Mouse (Mus musculus) spleen, postnatal 14 days (tissue): Measurements from ENCODE around the gene Laptm4a.
"Not testable (repeated sequence)": the region's sequence is repeated elsewhere in the genome, so short reads cannot be mapped to it uniquely, and the experiment has no call there.

Experiments used
- DNase-seq, 2 experiments: peaks; one replicate each; pipeline ENCODE4 v3.0.0; 2021 to 2022; ENCODE audit warnings: low spot score in 2 of 2

The Laptm4a gene

DNA sequence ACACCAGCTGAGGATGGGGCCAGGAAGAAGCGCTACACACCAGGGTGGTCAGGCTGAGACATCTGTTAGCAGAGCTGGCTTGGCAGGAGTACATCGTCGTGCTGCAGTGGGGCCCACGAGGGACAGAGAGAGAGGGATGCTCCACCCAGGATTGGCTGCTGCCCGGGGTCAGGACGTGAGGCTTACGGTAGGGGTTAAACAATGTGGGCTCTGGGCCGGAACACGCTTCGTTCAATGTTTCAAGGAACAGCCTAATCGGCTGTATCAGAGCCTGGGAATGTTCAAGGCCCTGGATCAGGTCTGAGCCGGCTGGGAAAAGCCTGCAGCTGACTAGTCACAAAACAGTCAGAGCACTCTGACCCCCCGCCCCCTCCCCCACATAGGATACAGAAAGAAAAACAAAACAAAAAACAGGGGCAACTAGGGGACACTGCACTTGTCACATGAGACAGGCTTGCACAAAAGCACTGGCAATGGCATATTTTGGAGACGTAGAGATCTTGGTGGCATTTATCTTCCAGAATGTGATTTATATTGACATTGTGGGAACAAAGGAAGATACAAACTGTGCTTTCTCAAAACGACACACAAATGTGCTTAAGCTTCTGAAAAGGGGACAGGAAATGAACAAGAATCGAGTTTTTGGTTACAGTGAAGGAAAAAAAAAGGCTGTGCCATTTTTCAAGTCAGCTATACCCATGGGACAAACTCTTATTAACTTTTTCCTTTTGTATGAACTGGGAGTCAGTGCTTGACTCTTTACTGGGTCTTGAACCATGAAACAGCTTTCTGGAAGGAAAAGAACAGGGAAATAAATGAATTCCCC lies 8.4 kb upstream of the Laptm4a start:
- no peak for DNase-seq

DNA sequence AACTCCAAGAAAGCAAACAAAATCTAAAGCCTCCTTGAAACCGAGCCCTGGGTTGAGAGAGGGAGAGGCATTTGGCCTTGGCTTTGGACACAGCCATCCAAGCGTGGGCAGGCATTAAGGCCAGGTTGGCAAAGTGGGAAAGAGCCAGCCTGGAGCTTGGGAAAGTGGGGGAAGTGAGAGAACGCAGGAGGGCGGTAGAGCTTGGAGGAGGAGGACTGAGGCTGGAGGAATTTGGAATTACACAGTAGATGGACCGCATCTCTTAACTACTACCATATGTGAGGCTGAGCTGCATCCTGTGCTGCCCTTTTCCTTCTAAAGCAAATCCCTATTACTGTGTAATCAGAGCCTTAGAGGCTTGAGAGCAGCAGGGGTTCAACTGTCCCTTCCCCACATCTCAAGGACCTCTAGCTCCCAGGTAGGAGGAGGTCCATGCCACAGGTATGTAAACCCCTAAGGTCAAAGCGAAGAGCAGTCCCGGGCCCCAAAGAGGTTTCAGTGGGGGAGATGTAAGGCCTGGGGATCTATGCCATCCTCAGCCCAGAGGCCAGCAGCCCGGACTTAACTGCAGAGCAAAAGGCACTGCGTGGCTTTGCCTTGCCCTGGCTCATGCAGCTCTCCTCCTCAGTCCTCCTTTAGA lies 7.6 kb upstream of the Laptm4a start:
- no peak for DNase-seq

DNA sequence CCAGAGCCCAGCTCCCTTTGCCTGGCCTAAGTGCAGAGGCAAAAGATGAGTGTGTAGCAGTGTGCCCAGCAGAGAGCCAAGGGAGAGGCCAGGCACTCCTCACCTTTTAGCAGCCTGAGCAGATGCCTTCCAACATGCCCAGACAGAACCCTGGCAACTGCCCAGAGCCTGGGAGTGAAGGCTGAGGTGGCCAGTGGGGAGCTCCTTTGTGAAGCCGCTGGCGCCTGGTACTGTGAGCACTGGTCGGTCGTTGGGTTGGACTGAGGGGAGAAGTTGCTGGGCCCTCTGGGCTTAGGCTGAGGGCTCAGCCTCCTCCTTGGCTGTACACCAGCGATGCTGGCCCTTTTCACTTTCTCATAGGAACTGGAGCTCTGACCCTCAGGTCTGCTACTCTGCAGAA lies 5.1 kb upstream of the Laptm4a start:
- no peak for DNase-seq

DNA sequence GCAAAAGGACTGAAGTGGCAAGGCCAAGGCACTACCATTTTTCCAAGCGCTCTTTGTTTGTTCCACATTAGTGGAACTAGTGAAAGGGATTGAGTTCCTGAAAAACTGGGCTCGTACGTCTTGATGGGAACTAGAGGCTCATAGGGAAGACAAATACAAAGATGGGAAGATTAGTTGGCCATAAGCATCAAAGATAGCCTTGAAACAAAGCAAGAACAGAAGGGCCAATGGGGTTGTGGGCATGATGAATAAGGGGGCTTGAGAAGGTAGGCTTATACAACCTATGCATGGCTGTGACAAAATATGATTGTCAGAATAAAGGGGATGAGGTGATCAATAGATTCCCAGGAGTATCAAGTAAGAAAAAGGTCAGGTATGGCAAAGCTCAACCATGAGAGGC lies 2.2 kb upstream of the Laptm4a start:
- DNase-seq = no peak

DNA sequence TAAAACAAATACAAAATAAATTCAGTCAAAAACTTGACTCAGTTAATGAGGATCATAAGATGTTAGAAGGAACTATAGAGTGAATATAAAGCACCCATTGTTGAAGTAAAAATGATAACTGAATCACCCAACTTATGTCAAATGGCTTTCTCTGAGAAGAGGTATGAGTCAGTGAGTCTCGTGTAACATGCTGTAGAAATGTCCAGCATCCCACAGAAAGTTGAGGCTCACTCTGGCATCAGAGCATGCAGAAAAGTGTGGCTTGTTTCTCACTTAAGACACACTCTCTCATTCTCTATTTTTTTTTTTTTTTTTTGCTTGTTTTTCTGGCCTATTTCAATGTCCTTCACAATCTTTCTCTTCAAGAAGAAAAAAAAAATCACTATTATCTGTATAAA lies 469 bp upstream of the Laptm4a start:
- DNase-seq = no peak

DNA sequence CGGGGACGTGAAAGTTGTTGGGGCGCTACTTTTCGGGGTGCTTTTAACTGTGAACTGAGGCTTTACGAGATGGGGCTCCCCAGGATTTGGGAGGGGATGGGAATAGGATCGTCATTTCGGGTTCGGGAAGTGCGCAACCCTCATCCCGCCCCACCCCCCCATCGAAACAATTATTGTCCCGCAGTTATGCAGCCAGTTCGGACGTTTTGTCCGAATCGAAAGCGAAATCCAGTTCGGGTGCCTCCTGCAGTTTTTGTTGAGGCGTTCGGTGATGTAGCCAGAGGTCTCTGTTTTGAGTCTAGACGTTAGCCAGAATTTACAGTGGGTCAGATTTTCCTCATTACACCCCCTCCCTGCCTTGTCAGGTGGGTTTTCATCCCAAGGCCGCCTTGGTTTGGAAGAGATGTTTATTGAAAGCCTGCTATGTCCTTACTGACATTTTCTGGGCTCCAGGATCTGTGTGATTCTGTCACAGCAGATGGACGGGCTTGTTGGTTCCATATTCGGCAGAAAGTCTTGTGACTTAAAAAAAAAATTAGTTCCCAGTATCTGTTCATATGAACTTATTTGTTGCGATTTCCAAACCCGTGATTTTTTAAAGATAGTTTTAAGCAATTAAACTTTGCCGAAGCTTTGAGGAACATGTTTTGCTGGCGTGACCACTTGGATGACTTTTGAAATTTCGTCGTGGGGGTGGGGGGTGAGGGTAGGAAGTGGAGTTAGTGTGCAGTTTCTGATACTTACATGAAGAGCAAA lies 1.1 kb downstream of the Laptm4a start:
- DNase-seq = no peak

DNA sequence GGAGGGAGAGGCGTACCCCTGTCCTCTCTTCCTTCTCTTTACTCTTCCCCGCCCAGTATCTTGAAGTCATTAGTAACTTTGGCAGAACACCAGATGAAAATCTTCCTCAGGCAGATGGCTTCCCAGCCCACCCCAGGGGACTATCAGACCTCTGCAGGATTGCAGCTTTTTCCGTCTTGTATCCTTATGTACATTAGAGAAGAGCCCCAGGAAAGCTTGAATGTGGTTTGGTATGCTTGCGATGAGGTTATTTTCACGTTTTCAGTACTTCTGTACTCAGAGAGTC lies 1.6 kb downstream of the Laptm4a start:
- peak in 1 of 2 experiments; percentile 19 for DNase-seq

DNA sequence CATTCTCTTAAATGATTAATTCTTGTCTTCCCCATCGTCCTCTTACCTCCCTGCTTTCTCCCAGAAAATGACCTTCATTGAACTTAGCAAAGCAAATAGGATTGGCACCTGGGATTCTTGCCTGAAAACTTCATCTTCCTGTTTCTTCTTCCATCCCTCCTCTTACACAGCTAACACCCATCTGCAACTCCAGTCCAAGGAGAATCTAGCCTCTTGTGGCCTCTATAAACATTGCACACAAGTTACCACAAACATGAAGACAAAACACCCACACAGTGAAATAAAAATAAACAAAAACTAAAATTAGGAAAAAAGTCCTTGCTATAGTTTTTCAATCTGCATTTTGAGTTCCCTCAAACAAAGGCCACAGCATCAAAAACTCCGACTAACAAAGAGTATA lies 2.1 kb downstream of the Laptm4a start:
- no peak for DNase-seq

DNA sequence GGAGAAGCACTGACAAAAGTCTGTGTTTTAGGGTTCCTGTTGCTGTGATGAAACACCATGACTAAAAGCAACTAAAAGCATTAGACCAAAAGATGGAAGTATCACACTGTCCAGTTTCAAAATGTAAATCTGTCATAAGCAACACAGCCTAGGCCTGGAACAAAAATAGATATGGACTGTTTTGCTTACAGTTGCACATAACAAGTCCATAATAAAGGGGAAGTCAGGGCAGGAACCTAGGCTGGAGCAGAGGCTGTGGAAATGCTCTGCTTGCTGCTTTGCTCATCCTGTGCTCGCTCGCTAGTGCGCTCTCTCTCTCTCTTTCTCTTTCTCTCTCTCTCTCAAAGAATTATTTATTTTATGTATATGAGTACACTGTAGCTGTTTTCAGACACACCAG lies 6.2 kb downstream of the Laptm4a start:
- no peak for DNase-seq

DNA sequence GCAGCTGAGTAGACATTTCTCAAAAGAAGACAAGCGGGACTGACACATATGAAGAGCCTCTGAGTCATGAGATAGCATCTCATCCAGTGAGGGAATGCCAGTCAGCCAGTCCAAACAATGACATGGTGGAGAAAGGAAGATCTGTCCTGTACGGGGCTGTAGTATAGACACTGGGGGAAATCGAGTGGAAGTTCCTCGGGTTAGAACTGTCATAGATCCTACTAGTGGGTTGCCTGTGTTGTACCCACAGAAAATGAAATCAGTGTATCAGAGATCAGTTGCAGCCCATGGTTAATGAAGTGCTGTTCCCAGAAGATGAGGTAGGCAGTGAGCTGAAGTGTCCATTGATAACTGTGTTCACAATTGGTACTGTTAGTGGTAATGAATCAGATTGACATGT lies 7.3 kb downstream of the Laptm4a start:
- DNase-seq = no peak

DNA sequence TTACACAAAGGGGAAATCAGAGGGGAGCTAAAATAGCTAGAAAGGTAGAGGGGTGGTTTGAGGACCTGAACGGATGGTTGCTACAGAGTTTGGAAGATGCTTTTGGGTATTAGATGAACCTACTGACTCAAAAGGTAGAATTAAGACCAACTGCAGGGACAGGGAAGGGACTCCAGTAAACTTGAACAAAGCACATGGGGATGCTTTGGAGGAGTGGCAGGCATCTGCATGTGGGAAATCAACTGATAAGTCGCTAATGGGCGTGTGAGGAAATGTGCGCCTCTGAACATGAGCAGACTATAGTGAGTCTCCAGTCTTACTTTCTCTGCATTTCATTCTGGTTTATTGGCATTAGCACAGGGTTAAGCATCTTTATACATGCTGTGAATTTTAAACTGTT lies 9.6 kb downstream of the Laptm4a start:
- DNase-seq = no peak

DNA sequence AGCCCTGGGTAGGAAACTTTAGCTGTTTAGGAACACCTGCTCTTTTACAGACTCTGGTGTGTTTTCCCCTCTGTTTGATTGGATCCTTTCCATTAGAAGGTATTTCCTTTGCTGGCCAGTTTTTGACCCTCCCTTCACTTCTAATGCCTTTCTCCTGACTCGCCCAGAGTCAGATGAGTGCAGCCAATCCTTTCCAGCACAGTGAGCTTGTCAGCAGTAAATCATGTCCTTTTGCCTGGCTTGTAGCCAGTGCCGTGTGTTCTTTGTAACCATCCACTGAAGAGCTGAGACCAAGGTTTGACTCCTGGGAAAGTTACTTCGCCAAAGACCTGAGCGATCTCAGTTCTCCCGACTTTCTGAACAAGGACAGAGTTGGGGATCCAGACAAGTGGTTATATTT lies 13.9 kb downstream of the Laptm4a start:
- no peak for DNase-seq

DNA sequence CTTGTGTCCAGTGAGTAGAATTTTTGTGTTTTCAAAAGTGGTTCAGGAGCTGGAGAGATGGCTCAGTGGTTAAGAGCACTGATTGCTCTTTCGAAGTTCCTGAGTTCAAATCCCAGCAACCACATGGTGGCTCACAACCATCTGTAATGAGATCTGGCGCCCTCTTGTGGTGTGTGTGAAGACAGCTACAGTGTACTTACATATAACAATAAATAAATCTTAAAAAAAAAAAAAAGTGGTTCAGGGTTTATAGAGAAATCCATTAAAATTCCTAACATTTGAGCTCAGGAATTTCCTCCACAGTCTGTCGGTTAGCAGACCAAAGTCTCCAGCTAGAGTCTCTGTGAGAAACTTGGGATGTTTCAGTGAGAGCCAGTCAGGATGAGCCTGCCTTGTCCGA lies 14.7 kb downstream of the Laptm4a start:
- DNase-seq = not testable (repeated sequence)

DNA sequence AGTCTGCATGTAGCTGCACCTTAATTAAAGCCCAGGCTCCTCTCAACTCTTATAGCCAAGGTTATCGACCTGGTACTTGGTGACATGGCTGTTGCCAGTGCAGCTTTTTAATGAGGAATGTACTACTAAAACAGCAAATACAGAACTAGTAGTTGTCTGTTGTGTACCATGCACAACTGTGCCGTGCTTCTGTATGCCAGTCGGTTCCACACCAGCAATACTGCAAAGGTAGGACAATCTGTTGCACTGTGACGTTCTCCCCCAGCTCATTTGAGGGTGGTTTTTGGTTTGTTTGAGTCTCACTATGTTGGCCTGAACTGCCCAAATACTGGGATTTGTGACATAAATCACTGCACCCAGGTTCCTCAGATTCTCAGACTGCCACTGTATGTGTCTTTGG lies 18.0 kb downstream of the Laptm4a start:
- no peak for DNase-seq

DNA sequence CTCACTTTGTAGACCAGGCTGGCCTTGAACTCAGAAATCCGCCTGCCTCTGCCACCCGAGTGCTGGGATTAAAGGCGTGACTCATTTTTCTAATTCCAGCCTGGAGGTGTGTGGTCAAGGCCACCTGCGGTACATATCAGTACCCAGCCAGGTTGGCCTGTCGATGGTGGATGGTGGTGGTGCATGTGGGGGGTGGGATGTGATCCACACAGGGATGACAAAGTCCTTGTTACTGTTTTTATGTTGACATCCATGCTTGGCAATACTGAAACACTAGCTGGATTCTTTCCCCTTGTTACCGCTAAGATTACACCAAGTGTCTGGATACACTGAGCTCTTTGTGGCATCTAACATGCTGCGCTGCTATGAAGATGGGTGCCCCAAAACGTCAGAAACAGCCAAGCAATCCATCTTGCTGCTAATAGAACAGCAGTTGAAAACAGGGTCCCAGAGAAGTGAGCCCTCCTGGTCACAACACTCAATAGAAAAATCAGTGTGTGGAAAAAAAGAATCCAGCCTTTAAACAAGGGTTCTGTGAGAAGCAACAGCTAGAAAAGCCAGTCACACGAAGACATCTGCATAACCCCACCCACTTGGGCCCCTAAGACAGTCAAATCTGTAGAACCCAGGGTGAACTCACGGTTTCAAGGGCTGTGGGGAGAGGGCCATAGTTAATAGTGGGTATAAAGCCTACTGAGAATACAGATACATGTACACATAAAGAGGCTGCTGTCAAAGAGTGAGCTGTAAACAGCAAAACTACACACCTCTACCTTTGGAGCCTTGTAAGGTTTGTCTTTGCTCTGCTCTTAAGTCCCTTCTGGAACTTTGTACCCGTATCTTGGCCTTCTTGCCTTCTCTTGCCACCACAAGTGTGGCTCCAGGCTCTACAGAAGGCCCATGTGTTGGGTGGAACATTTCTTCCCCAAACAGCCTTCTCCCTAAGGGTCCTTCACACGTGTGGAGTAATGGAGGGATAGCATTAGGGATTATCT lies 18.8 kb downstream of the Laptm4a start:
- DNase-seq = no peak

DNA sequence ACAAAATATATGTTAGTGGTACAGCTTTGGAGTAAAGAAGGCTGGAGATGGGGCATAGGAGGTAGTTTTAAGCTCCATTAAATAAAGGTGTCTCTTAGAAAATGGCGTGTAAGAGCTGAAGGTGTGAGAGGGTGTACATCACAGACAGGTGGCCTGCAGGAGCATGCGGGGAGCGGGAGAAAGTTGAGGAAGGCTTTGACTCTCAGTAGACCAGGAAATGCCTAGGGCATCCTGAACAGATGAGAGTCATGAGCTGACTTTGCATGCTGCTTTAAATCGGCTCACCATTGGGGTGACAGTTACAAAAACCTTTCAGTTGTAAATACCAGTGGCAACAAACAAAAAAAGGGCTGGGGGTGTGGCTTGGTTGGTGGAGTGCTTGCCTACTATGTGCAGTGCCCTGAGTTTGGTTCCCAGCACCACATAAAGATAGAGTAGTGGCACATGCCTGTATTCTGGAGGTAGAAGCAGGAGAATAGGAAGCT lies 19.7 kb downstream of the Laptm4a start:
- no peak for DNase-seq

DNA sequence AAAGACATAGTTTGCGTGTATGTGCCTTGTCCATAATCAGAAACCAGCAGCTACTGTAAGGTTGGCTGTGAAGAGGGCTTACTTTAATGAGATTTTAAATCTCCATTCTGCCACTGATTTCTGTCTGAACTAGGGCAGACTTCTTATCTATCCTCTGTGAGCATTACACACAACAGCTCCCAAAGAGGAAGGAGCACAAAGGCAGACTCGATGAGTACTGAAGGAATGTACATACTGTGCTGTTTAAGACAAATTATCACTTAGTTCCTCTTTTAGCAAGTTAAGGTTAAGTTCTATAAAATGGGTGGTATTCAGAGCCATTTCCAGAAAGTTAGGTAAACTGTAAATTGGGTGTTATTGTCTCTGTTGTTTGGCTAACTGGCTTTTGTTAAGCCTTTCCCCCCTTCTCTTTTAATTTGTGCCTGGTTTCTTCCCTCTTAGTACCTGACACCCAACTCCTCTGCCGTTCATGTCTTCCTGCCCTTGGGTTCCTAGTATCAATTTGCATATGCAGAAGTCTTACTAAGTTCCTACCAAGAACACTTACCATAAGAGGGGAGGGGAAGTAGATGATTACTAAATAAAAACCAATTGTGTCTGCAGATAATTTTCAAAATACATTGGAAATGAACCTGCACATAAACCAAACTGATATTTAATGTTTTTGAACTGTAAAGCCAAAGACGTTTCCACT lies 20.4 kb downstream of the Laptm4a start:
- DNase-seq = no peak

DNA sequence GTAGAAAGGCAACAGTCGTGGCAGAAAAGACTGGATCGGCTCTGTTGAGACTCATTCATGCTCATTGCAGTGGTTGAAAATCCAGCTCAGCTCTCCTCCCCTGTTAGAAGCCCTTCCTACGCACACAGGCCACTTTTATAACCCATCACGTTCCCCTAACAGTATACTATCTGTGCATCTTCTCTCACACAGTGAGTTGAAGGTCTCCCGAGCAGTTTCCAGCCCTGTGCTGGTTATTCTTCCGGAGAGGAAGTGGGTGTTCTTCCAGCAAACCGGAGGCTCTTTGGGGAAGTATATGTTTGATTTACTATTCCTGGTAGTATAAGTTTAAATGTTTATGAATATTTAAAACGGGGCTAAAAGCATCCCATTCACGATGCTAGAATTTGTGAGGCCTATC lies 25.7 kb downstream of the Laptm4a start:
- no peak for DNase-seq

DNA sequence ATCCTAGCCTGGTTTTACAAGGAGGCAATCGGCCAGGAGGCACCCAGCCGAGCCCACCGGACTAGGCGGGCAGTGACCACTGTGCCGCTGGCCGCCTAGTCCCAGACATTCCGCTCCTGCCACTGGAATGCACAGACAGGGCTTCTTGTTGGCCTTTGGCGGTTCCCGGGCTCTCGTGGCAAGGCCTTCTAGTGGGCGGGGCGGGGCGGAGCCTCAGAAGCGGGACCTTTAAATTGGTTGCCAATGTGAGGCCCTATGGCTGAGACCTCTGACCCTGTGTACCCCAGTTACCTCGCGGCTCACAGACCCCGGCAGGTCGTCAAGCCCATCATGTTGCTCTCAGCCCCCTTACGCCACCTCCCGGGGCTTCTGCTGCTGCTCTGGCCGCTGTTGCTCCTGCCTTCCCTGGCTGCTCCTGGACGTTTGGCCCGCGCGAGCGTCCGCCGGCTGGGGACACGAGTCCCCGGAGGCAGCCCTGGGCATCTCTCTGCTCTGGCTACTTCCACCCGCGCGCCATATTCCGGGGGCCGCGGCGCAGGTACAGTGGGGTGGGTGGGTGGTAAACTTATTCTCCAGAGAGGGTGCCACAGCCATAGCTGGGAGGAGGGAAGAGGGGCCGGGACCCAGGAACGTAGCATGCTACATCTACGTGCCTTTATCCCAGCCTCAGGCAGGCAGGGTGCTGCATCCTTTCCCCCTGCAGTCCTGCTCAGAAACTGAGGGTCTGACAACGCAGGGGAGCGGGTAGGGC lies 26.4 kb downstream of the Laptm4a start, which contains the start of gene Matn3:
Matn3 (plus strand) TSS at position 216 of the 751 bp plus-strand sequence.
- peak in 1 of 2 experiments; percentile 31 for DNase-seq

DNA sequence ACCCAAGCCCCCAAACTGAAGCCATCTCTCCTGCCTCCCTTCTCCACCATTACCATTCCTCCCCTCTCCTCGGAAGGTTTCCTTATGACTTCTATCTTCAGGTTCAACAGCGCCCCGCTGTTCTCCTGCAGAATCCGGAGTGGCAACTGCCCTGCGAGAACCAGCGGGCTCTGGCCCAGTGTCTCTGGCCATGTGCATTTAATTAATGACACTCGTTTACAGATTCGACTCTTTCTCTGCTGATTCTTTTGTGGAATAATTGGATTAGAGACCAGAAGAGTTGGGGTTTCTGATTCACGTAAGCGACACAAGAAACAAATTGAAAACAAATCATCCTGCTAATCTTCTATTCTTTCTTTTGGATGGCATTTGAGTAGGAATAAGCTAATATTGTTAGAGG lies 31.7 kb downstream of the Laptm4a start:
- DNase-seq = no peak
